Mouse (Mus musculus): ENCODE results near the gene Il6ra. TPM values are rescaled to one million over a fixed set of nuclear protein-coding genes. Genes with fewer than 3 reads are reported as not detected.
"Not testable (repeated sequence)": the region's sequence is repeated elsewhere in the genome, so short reads cannot be mapped to it uniquely, and the experiment has no call there.

Il6ra gene
- polyA plus RNA-seq, 1 experiment: 1.9 TPM

DNA sequence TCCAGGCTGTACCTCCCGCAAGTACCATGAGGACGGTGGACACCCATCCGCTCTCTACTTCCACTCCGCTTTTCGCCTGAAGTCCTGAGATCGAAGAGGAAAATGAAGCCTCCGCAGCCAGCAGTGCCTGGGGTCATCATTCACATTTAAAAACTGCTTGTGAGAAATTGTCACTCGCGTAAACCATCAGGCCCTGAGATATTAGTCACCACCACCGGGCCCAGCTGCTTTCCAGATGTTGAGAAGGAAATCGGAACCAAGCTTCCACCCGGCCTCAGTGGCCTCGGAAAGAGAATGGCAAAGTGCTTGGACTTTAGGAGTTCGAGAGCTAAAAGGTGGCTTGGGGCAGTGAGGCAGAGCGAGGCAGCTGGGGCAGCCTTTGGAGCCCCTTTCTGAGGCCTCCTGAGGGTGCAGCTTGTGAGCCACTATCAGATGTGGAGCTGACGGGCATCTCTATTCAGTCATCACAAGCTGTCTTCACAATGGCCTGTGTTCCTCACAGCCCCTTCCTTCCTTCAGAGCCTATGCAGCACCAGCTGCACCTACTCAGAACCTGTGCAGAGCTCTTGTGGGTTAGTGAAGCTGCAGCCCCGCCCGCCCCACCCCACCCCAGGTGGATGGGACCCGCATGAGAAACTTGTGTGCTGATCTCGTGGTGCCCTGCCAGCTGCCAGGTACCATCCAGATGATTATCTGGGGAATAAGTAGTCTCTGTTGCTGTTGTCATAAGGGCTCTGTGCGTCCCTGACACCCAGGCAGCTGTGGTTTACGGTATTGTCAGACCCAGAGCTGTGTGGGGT, 42.3 kb downstream of the Il6ra start:
- Histone ChIP-seq H3K4me1 (ENCODE audit: control insufficient read depth, insufficient read depth, low read length) (peaks cover 10% of the 10 kb centered on the region), H3K4me3 (ENCODE audit: insufficient read depth, low read length) (no peak overlapping the region), H3K27ac (ENCODE audit: insufficient read depth, low read length) (peak overlapping the region; percentile 1; the same call in 1 of the 2 replicates)
- TF ChIP-seq CTCF (IDR thresholded peaks at IDR 0.05; ENCODE audit: borderline replicate concordance, insufficient read depth, low read length) (no peak), POLR2A (IDR thresholded peaks at IDR 0.05; ENCODE audit: low read depth, low read length) (no peak)

DNA sequence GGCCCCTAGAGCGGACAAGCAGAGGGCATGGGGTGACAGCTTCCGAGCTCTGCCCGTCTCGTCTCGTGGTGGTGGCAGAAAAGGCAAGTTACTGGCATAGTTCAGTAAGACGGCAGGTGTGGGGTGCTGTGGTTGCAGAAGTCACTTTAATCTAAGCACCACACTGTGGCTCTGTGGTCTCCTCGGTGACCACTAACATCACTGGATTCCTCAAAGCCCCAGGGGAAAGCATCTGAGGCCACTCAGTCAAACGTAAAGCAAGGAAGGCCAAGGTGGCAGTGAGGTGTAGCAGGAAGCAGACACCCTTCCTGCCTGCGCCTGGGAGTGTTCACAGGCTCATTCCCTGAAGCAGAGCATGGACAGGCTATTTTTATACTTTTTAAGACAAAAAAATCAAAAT, 43.4 kb downstream of the Il6ra start:
- H3K4me1 ChIP-seq (ENCODE audit: control insufficient read depth, insufficient read depth, low read length): peaks cover 10% of the 10 kb centered on the region
- H3K4me3 ChIP-seq (ENCODE audit: insufficient read depth, low read length): no peak overlapping the region
- TF ChIP-seq POLR2A (IDR thresholded peaks at IDR 0.05; ENCODE audit: low read depth, low read length): no peak
- no peak for TF ChIP-seq CTCF (IDR thresholded peaks at IDR 0.05; ENCODE audit: borderline replicate concordance, insufficient read depth, low read length)
- no peak overlapping the region for H3K27ac ChIP-seq (ENCODE audit: insufficient read depth, low read length)

GRCm38 (mm10) chr3:89868956-89869355, 44.0 kb downstream of the Il6ra start:
- no peak overlapping the region for H3K4me3 ChIP-seq (ENCODE audit: insufficient read depth, low read length)
- H3K4me1 ChIP-seq (ENCODE audit: control insufficient read depth, insufficient read depth, low read length): peaks cover 10% of the 10 kb centered on the region
- H3K27ac ChIP-seq (ENCODE audit: insufficient read depth, low read length): no peak overlapping the region
- no peak for TF ChIP-seq POLR2A (IDR thresholded peaks at IDR 0.05; ENCODE audit: low read depth, low read length)
- TF ChIP-seq CTCF (IDR thresholded peaks at IDR 0.05; ENCODE audit: borderline replicate concordance, insufficient read depth, low read length): no peak

- H3K4me3 ChIP-seq (ENCODE audit: insufficient read depth, low read length): no peak overlapping the region
- TF ChIP-seq POLR2A (IDR thresholded peaks at IDR 0.05; ENCODE audit: low read depth, low read length) (no peak), CTCF (IDR thresholded peaks at IDR 0.05; ENCODE audit: borderline replicate concordance, insufficient read depth, low read length) (no peak)
- no peak overlapping the region for H3K27ac ChIP-seq (ENCODE audit: insufficient read depth, low read length)
- peaks cover 10% of the 10 kb centered on the region for H3K4me1 ChIP-seq (ENCODE audit: control insufficient read depth, insufficient read depth, low read length)
Observed at GRCm38 (mm10) chr3:89868357-89868756, 44.6 kb downstream of the Il6ra start.

DNA sequence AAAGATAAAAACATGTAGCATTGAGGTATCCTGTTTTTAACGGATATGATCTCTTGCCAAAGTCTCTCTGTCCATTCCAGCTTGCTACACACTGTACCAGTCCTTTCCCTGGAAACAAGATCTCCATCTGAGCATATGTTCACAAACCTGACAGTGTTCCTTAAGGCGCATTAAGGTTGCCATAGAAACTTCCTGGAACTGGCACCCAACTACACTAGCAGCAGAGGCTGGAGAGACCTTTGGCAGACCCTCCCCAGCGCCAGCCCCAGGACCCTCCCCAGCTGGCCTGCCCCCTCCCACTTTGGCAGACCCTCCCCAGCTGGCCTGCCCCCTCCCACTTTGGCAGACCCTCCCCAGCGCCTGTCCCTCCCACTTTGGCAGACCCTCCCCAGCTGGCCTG, 45.3 kb downstream of the Il6ra start:
- Histone ChIP-seq H3K27ac (ENCODE audit: insufficient read depth, low read length) (no peak overlapping the region), H3K4me1 (ENCODE audit: control insufficient read depth, insufficient read depth, low read length) (peaks cover 10% of the 10 kb centered on the region), H3K4me3 (ENCODE audit: insufficient read depth, low read length) (no peak overlapping the region)
- TF ChIP-seq POLR2A (IDR thresholded peaks at IDR 0.05; ENCODE audit: low read depth, low read length): no peak
- TF ChIP-seq CTCF (IDR thresholded peaks at IDR 0.05; ENCODE audit: borderline replicate concordance, insufficient read depth, low read length): no peak

DNA sequence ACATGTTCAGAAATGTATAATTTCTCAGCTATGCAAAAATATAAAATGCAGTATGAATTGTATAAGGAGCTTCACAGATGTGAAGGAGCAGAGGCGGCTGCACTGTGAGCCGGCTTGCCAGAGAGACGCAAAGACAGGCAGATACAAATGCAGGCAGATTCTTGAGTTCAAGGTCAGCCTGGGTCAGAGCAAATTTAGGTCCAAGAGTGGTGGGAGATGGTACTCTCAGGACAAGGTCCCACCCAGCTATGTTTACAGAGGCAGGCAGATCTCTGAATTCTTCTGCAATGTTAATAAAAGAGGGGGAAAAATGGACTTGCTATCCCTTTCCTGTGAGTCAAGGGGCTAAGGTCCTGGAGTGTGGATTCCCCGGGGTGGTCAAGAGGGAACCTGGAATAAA, 47.2 kb downstream of the Il6ra start:
- TF ChIP-seq POLR2A (IDR thresholded peaks at IDR 0.05; ENCODE audit: low read depth, low read length) (no peak), CTCF (IDR thresholded peaks at IDR 0.05; ENCODE audit: borderline replicate concordance, insufficient read depth, low read length) (no peak)
- H3K4me3 ChIP-seq (ENCODE audit: insufficient read depth, low read length): no peak overlapping the region
- H3K4me1 ChIP-seq (ENCODE audit: control insufficient read depth, insufficient read depth, low read length): peaks cover 6% of the 10 kb centered on the region
- H3K27ac ChIP-seq (ENCODE audit: insufficient read depth, low read length): no peak overlapping the region

GRCm38 (mm10) chr3:89865020-89865419, 48.0 kb downstream of the Il6ra start:
- Histone ChIP-seq H3K27ac (ENCODE audit: insufficient read depth, low read length) (no peak overlapping the region), H3K4me1 (ENCODE audit: control insufficient read depth, insufficient read depth, low read length) (peaks cover 10% of the 10 kb centered on the region), H3K4me3 (ENCODE audit: insufficient read depth, low read length) (no peak overlapping the region)
- no peak for TF ChIP-seq POLR2A (IDR thresholded peaks at IDR 0.05; ENCODE audit: low read depth, low read length)
- TF ChIP-seq CTCF (IDR thresholded peaks at IDR 0.05; ENCODE audit: borderline replicate concordance, insufficient read depth, low read length): no peak

DNA sequence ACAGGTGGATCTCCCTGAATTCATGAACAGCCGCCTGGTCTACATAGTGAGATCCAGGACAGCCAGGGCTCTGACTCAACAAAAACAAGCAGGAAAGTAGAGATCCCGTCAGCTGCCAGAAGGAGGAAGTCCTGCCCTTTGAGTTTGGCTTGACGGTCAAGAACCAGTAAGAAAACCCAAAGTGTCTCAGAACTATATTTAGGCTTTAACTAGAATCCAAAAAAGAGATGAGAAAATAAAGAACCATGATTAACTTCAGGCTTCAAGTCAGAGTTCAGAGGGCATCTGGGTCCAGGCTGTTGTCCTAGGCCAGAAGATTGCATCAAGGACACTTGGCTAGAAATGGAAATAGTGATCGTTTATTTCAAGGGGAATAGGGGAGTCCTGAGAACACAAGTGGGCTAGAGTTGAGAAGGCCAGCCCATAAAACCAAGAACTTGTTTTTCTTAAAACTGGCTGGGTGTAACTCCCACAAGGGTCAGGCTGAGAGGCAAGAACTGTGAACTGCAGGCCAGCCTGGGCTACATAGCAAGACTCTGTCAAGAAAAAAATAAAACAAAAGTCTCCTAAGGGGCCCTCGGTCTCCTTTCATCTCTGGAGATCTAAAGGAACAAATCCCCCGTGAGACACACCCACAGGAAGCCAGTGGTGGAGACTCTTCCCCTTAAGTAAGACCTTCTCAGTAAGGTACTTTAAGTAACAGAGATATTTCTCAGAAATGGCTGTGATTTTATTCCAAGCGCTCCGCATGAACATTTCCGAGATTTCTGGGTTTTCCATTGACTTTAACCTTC, 49.1 kb downstream of the Il6ra start:
- TF ChIP-seq POLR2A (IDR thresholded peaks at IDR 0.05; ENCODE audit: low read depth, low read length): no peak
- no peak for TF ChIP-seq CTCF (IDR thresholded peaks at IDR 0.05; ENCODE audit: borderline replicate concordance, insufficient read depth, low read length)
- H3K4me3 ChIP-seq (ENCODE audit: insufficient read depth, low read length): no peak overlapping the region
- no peak overlapping the region for H3K27ac ChIP-seq (ENCODE audit: insufficient read depth, low read length)
- H3K4me1 ChIP-seq (ENCODE audit: control insufficient read depth, insufficient read depth, low read length): peaks cover 6% of the 10 kb centered on the region

GRCm38 (mm10) chr3:89863276-89863675, 49.7 kb downstream of the Il6ra start:
- H3K4me3 ChIP-seq (ENCODE audit: insufficient read depth, low read length); H3K4me1 ChIP-seq (ENCODE audit: control insufficient read depth, insufficient read depth, low read length); H3K27ac ChIP-seq (ENCODE audit: insufficient read depth, low read length): not testable (repeated sequence)

DNA sequence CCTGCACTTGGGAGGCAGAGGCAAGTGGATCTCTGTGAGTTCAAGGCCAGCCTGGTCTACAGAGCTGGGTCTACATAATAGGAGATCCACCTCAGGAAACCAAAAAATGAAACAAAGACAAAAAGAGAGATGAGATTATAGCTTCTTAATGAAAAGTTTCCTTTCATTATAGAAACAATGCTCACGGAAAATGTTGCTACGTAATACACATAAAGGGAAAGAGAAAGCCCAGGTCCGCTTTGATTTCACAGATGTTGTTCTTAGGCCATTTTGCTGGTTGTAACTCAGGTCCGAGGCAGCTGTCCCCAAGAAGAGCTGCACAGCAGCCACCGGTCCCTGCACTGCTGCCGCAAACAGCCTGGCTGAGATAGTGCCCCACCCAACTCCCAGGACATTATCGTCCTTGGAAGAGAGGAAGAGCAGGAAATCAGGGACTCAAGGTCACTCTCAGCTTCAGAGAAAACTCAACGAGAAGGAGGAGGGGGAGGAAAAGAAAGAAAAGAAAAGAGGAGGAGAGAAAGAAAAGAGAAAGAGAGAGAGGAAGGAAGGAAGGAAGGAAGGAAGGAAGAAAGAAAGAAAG, 50.7 kb downstream of the Il6ra start:
- Histone ChIP-seq H3K27ac (ENCODE audit: insufficient read depth, low read length) (peak overlapping the region; percentile 82; the same call in 1 of the 2 replicates), H3K4me1 (ENCODE audit: control insufficient read depth, insufficient read depth, low read length) (peaks cover 6% of the 10 kb centered on the region), H3K4me3 (ENCODE audit: insufficient read depth, low read length) (no peak overlapping the region)
- TF ChIP-seq POLR2A (IDR thresholded peaks at IDR 0.05; ENCODE audit: low read depth, low read length) (no peak), CTCF (IDR thresholded peaks at IDR 0.05; ENCODE audit: borderline replicate concordance, insufficient read depth, low read length) (no peak)
